Mouse (Mus musculus) MEL (cell line): ENCODE measurements around the gene Mgat4b. TPM values are rescaled to one million over a fixed set of nuclear protein-coding genes. Genes with fewer than 3 reads are reported as not detected.

Experiments used
- DNase-seq: peaks from one replicate; pipeline ENCODE4 v3.0.0; 2011; ENCODE audit warnings: low read depth, low spot score
- H3K27ac ChIP-seq: 2 replicates; pipeline ENCODE4 v1.5.1; 2012; ENCODE audit warnings: low read depth, mild to moderate bottlenecking, control low read depth, low read length, moderate library complexity; ENCODE audit not compliant: control insufficient read depth
- H3K27me3 ChIP-seq, 2 experiments: fragments of 150-350 bp in 1 of 2; sonication (generic) in 1 of 2; 2 replicates each; pipeline ENCODE4 v1.6.1; 2012; ENCODE audit warnings: low read length in 2 of 2, mild to moderate bottlenecking in 2 of 2, improper control_type of control experiment in 1 of 2, moderate library complexity in 1 of 2; ENCODE audit not compliant: insufficient read depth in 2 of 2, control insufficient read depth in 1 of 2
- H3K36me3 ChIP-seq, 2 experiments: 2 replicates each; pipeline ENCODE4 v1.6.1; 2012 to 2014; ENCODE audit warnings: low read length in 2 of 2, improper control_type of control experiment in 1 of 2, inconsistent platforms in 1 of 2, mild to moderate bottlenecking in 1 of 2; ENCODE audit not compliant: insufficient read depth in 2 of 2, control insufficient read depth in 1 of 2
- H3K4me1 ChIP-seq, 2 experiments: fragments of 150-350 bp in 1 of 2; sonication (generic) in 1 of 2; 2 replicates each; pipeline ENCODE4 v1.6.1; 2012; ENCODE audit warnings: low read length in 2 of 2, improper control_type of control experiment in 1 of 2, mild to moderate bottlenecking in 1 of 2; ENCODE audit not compliant: insufficient read depth in 2 of 2, control insufficient read depth in 1 of 2
- H3K4me3 ChIP-seq, 2 experiments: fragments of 150-350 bp in 1 of 2; sonication (generic) in 1 of 2; 2 replicates each; pipeline ENCODE4 v1.5.1; 2012; ENCODE audit warnings: low read depth in 2 of 2, low read length in 2 of 2, mild to moderate bottlenecking in 2 of 2, moderate library complexity in 2 of 2, control low read depth in 1 of 2, improper control_type of control experiment in 1 of 2; ENCODE audit not compliant: control insufficient read depth in 1 of 2, insufficient read depth in 1 of 2
- H3K79me2 ChIP-seq: 2 replicates; pipeline ENCODE4 v1.6.1; 2012; ENCODE audit warnings: mild to moderate bottlenecking, low read length, moderate library complexity; ENCODE audit not compliant: control insufficient read depth, poor library complexity, insufficient read depth
- H3K9ac ChIP-seq: 2 replicates; pipeline ENCODE4 v1.6.1; 2012; ENCODE audit warnings: low read depth, mild to moderate bottlenecking, control low read depth, low read length, moderate library complexity; ENCODE audit not compliant: control insufficient read depth, poor library complexity, severe bottlenecking
- H3K9me3 ChIP-seq: fragments of 150-350 bp; sonication (generic); replicated peaks from 2 replicates; pipeline ENCODE4 v1.6.1; 2012; ENCODE audit warnings: mild to moderate bottlenecking, low read length, improper control_type of control experiment, moderate library complexity; ENCODE audit not compliant: insufficient read depth
- BHLHE40 ChIP-seq: IDR thresholded peaks from 2 replicates; pipeline ENCODE4 v1.6.1; 2012; ENCODE audit warnings: low read depth, mild to moderate bottlenecking, inconsistent platforms, low read length, improper control_type of control experiment, borderline replicate concordance
- E2F4 ChIP-seq: IDR thresholded peaks from 2 replicates; pipeline ENCODE4 v1.6.1; 2011; ENCODE audit warnings: low read depth, low read length, improper control_type of control experiment, borderline replicate concordance
- ELF1 ChIP-seq: IDR thresholded peaks from 2 replicates; pipeline ENCODE4 v1.6.1; 2014; ENCODE audit warnings: low read depth, mild to moderate bottlenecking, inconsistent platforms, low read length, improper control_type of control experiment, moderate library complexity
- ETS1 ChIP-seq: IDR thresholded peaks from 2 replicates; pipeline ENCODE4 v1.6.1; 2012; ENCODE audit warnings: low read depth, mild to moderate bottlenecking, inconsistent platforms, low read length, improper control_type of control experiment, moderate library complexity
- GABPA ChIP-seq: IDR thresholded peaks from 2 replicates; pipeline ENCODE4 v1.6.1; 2012; ENCODE audit warnings: low read depth, mild to moderate bottlenecking, inconsistent platforms, low read length, improper control_type of control experiment, moderate library complexity
- GATA1 ChIP-seq: IDR thresholded peaks from 2 replicates; pipeline ENCODE4 v1.6.1; 2011; ENCODE audit warnings: low read depth, low read length, improper control_type of control experiment
- HCFC1 ChIP-seq: IDR thresholded peaks from 2 replicates; pipeline ENCODE4 v1.6.1; 2012; ENCODE audit warnings: low read depth, mild to moderate bottlenecking, inconsistent platforms, low read length, improper control_type of control experiment, moderate library complexity
- MEF2A ChIP-seq: IDR thresholded peaks from 2 replicates; pipeline ENCODE4 v1.6.1; 2014; ENCODE audit warnings: low read depth, mild to moderate bottlenecking, inconsistent platforms, low read length, improper control_type of control experiment; ENCODE audit not compliant: poor library complexity, insufficient replicate concordance, severe bottlenecking; ENCODE audit errors: extremely low read depth
- MXI1 ChIP-seq: IDR thresholded peaks from 2 replicates; pipeline ENCODE4 v1.6.1; 2011; ENCODE audit warnings: mild to moderate bottlenecking, low read depth, low read length, improper control_type of control experiment
- NRF1 ChIP-seq: IDR thresholded peaks from 2 replicates; pipeline ENCODE4 v1.6.1; 2014; ENCODE audit warnings: low read depth, mild to moderate bottlenecking, inconsistent platforms, low read length, improper control_type of control experiment, moderate library complexity; ENCODE audit not compliant: poor library complexity, insufficient read depth, severe bottlenecking
- POLR2A ChIP-seq, 2 experiments: IDR thresholded peaks; 2 replicates each; pipeline ENCODE4 v1.6.1; 2011 to 2012; ENCODE audit warnings: low read length in 2 of 2, mild to moderate bottlenecking in 2 of 2, control low read depth in 1 of 2, improper control_type of control experiment in 1 of 2, low read depth in 1 of 2, moderate library complexity in 1 of 2; ENCODE audit not compliant: control insufficient read depth in 1 of 2, insufficient read depth in 1 of 2, poor library complexity in 1 of 2
- POLR2AphosphoS2 ChIP-seq: IDR thresholded peaks from 2 replicates; pipeline ENCODE4 v1.6.1; 2011; ENCODE audit warnings: low read length, improper control_type of control experiment
- POLR2AphosphoS5 ChIP-seq: IDR thresholded peaks from 2 replicates; pipeline ENCODE4 v1.6.1; 2012; ENCODE audit warnings: low read depth, borderline replicate concordance, mild to moderate bottlenecking, inconsistent platforms, low read length, moderate library complexity, mixed read lengths
- RCOR1 ChIP-seq: IDR thresholded peaks from 2 replicates; pipeline ENCODE4 v1.6.1; 2012; ENCODE audit warnings: low read depth, mild to moderate bottlenecking, inconsistent platforms, low read length, improper control_type of control experiment
- SIN3A ChIP-seq: IDR thresholded peaks from 2 replicates; pipeline ENCODE4 v1.6.1; 2012; ENCODE audit warnings: low read length, improper control_type of control experiment, inconsistent platforms
- SMC3 ChIP-seq: IDR thresholded peaks from 2 replicates; pipeline ENCODE4 v1.6.1; 2011; ENCODE audit warnings: low read depth, low read length, improper control_type of control experiment
- TAL1 ChIP-seq: IDR thresholded peaks from 2 replicates; pipeline ENCODE4 v1.6.1; 2012; ENCODE audit warnings: mild to moderate bottlenecking, inconsistent platforms, low read length, moderate library complexity, mixed read lengths
- TCF12 ChIP-seq: IDR thresholded peaks from 2 replicates; pipeline ENCODE4 v1.6.1; 2014; ENCODE audit warnings: low read depth, mild to moderate bottlenecking, inconsistent platforms, low read length, improper control_type of control experiment, moderate library complexity
- UBTF ChIP-seq: IDR thresholded peaks from 2 replicates; pipeline ENCODE4 v1.6.1; 2012; ENCODE audit warnings: low read depth, mild to moderate bottlenecking, inconsistent platforms, low read length, improper control_type of control experiment, moderate library complexity, borderline replicate concordance; ENCODE audit not compliant: insufficient read depth
- ZKSCAN1 ChIP-seq: IDR thresholded peaks from 2 replicates; pipeline ENCODE4 v1.6.1; 2012; ENCODE audit warnings: low read depth, mild to moderate bottlenecking, inconsistent platforms, low read length, improper control_type of control experiment, moderate library complexity
- ZMIZ1 ChIP-seq: IDR thresholded peaks from 2 replicates; pipeline ENCODE4 v1.6.1; 2012; ENCODE audit warnings: low read depth, mild to moderate bottlenecking, inconsistent platforms, low read length, improper control_type of control experiment, moderate library complexity
- ZNF384 ChIP-seq: IDR thresholded peaks from 2 replicates; pipeline ENCODE4 v1.6.1; 2012; ENCODE audit warnings: low read depth, mild to moderate bottlenecking, inconsistent platforms, low read length, improper control_type of control experiment
- polyA plus RNA-seq, 2 experiments: library from polyadenylated mRNA; stranded (reverse) in 1 of 2; unstranded in 1 of 2; fragments of >175 nt in 1 of 2; fragments of >200 nt in 1 of 2; gene quantifications; 2 replicates each; pipeline versions ENCODE4 v1.2.1 to v1.2.4; 2012; ENCODE audit warnings: low replicate concordance in 2 of 2, low read depth in 1 of 2; ENCODE audit not compliant: insufficient read length in 2 of 2, insufficient read depth in 1 of 2, missing spikeins in 1 of 2
- total RNA-seq: library from RNA; depleted of rRNA; stranded (reverse); fragments of 300-350 nt; gene quantifications from 2 replicates; pipeline ENCODE4 v1.2.3, GENCODE M21; 2012

Mgat4b gene
- total and polyA plus RNA-seq, 3 experiments, result 33.7 to 69.4 TPM; not detected in 1

DNA sequence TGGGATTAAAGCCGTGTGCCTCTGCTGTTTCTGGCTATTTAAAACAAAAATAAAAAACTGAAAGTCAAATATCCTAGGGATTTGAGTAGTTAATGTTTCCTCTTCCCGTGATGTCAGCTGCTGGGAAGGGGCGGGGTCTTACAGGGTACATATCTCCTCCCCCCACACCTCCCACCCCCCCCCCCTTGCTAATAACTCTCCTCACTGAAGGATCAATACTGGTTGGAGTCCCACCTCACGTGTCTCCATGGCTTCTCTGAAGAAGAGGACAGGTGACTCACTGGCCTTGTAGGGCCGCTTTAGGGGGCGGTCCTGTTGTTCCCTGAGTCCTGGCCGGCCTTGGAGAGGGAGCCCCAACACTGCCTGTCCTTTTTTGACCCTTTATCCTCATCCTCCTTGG is 22.0 kb upstream of the Mgat4b start:
- Histone ChIP-seq H3K9ac (no peak overlapping the region), H3K4me1 (peaks cover 2 to 6% of the 10 kb centered on the region in 2 experiments; a peak in 2 of 4 replicates), H3K27me3 (no peaks in the 10 kb centered on the region), H3K36me3 (peaks cover 0 to 2% of the 10 kb centered on the region in 2 experiments; a peak in 1 of 4 replicates), H3K27ac (no peak overlapping the region), H3K4me3 (no peak overlapping the region), H3K9me3 (no peaks in the 10 kb centered on the region)
- no peak for DNase-seq
- TF ChIP-seq POLR2A (IDR thresholded peaks at IDR 0.05; ENCODE audit: control insufficient read depth in 1 of 2, insufficient read depth in 1 of 2, low read depth in 1 of 2, low read length in 2 of 2, poor library complexity in 1 of 2), result no peak
- TF ChIP-seq ZKSCAN1, result no peak
- no peak for TF ChIP-seq ETS1
- no peak for TF ChIP-seq HCFC1
- TF ChIP-seq SIN3A, result no peak
- no peak for TF ChIP-seq ZMIZ1
- TF ChIP-seq TAL1, result no peak
- TF ChIP-seq MXI1, result no peak
- TF ChIP-seq POLR2AphosphoS2, result no peak
- no peak for TF ChIP-seq BHLHE40
- TF ChIP-seq POLR2AphosphoS5, result no peak
- TF ChIP-seq ELF1, result no peak
- TF ChIP-seq, all 39 proteins: peak for 0
- H3K79me2 ChIP-seq, result no peaks in the 10 kb centered on the region

- no peaks in the 10 kb centered on the region for H3K4me1 ChIP-seq
- TF ChIP-seq NRF1 (no peak), ZKSCAN1 (no peak), POLR2AphosphoS5 (no peak), RCOR1 (no peak), TCF12 (no peak), ZNF384 (no peak), MEF2A (no peak), UBTF (no peak), GATA1 (no peak), SMC3 (no peak), GABPA (no peak), POLR2AphosphoS2 (no peak), E2F4 (no peak)
- H3K27ac ChIP-seq, result no peak overlapping the region
- no peaks in the 10 kb centered on the region for H3K79me2 ChIP-seq
- H3K4me3 ChIP-seq, result no peak overlapping the region
- no peak for DNase-seq
- no peaks in the 10 kb centered on the region for H3K36me3 ChIP-seq
- H3K27me3 ChIP-seq, result no peaks in the 10 kb centered on the region
- H3K9ac ChIP-seq, result no peak overlapping the region
- no peaks in the 10 kb centered on the region for H3K9me3 ChIP-seq
Observed at GRCm38 (mm10) chr11:50190362-50190761, 20.3 kb upstream of the Mgat4b start.
